Mouse (Mus musculus) thymus, adult 2 months (tissue): ENCODE measurements around the gene Hip1r. TPM values are rescaled to one million over a fixed set of nuclear protein-coding genes. Genes with fewer than 3 reads are reported as not detected.

Experiments used
- DNase-seq: peaks from one replicate; pipeline ENCODE4 v3.0.0; 2021
- H3K27ac ChIP-seq: fragments of 200-500 bp; 2 replicates; pipeline ENCODE4 v1.5.1; 2012; ENCODE audit warnings: low read length, control low read depth; ENCODE audit not compliant: control insufficient read depth, insufficient read depth
- H3K27me3 ChIP-seq: fragments of 200-500 bp; 2 replicates; pipeline ENCODE4 v1.6.1; 2012; ENCODE audit warnings: mild to moderate bottlenecking, low read length, moderate library complexity, mixed read lengths; ENCODE audit not compliant: control insufficient read depth, insufficient read depth
- H3K36me3 ChIP-seq: fragments of 200-500 bp; 2 replicates; pipeline ENCODE4 v1.6.1; 2012; ENCODE audit warnings: mild to moderate bottlenecking, low read length, moderate library complexity; ENCODE audit not compliant: control insufficient read depth, insufficient read depth
- H3K4me1 ChIP-seq: fragments of 200-500 bp; replicated peaks from 2 replicates; pipeline ENCODE4 v1.6.1; 2012; ENCODE audit warnings: low read length; ENCODE audit not compliant: control insufficient read depth, insufficient read depth
- H3K4me3 ChIP-seq: fragments of 200-500 bp; 2 replicates; pipeline ENCODE4 v1.5.1; 2012; ENCODE audit warnings: mild to moderate bottlenecking, low read length, control low read depth, moderate library complexity; ENCODE audit not compliant: control insufficient read depth, insufficient read depth
- CTCF ChIP-seq: fragments of 200-500 bp; IDR thresholded peaks from 2 replicates; pipeline ENCODE4 v1.5.1; 2012; ENCODE audit warnings: mild to moderate bottlenecking, control low read depth, low read length, moderate library complexity, borderline replicate concordance; ENCODE audit not compliant: control insufficient read depth, poor library complexity, insufficient read depth; ENCODE audit errors: extremely low read depth
- POLR2A ChIP-seq: fragments of 200-500 bp; IDR thresholded peaks from 2 replicates; pipeline ENCODE4 v1.6.1; 2012; ENCODE audit warnings: mild to moderate bottlenecking, low read length, control low read depth, moderate library complexity; ENCODE audit not compliant: control insufficient read depth, poor library complexity, insufficient read depth; ENCODE audit errors: extremely low read depth
- WGBS: fragments of 180-500 bp; shearing (Covaris S2); methylation state at CpG from one replicate; pipeline ENCODE4 v1.1.7; 2018; 5-methylcytosine and 5-hydroxymethylcytosine counted together
- polyA plus RNA-seq: library from polyadenylated mRNA; depleted of rRNA; stranded (reverse); fragments of >200 nt; gene quantifications from 2 replicates; pipeline ENCODE4 v1.2.3, GENCODE M21; 2012

Gene Hip1r
- polyA plus RNA-seq, 1 experiment, result 13.8 TPM

GRCm38 (mm10) chr5:123957213-123957612 is 16.2 kb upstream of the Hip1r start:
- no peak overlapping the region for H3K4me3 ChIP-seq
- 95% methylated on average over 8 of the region's 8 CpGs for WGBS

GRCm38 (mm10) chr5:123959018-123959417 is 14.4 kb upstream of the Hip1r start:
- Histone ChIP-seq H3K27ac (no peak overlapping the region), H3K27me3 (no peaks in the 10 kb centered on the region), H3K4me1 (no peaks in the 10 kb centered on the region), H3K36me3 (no peaks in the 10 kb centered on the region), H3K4me3 (no peak overlapping the region)
- no peak for DNase-seq
- TF ChIP-seq CTCF, result no peak
- TF ChIP-seq POLR2A, result no peak
- 95% methylated on average over 3 of the region's 3 CpGs for WGBS

More at GRCm38 (mm10) chr5:123957213-123957612, 16.2 kb upstream of the Hip1r start:
- no peak overlapping the region for H3K27ac ChIP-seq
- TF ChIP-seq POLR2A, result no peak
- TF ChIP-seq CTCF, result no peak
- no peaks in the 10 kb centered on the region for H3K4me1 ChIP-seq
- no peaks in the 10 kb centered on the region for H3K36me3 ChIP-seq
- no peaks in the 10 kb centered on the region for H3K27me3 ChIP-seq
- no peak for DNase-seq

- no peaks in the 10 kb centered on the region for H3K36me3 ChIP-seq
- DNase-seq, result no peak
- TF ChIP-seq CTCF, result no peak
- TF ChIP-seq POLR2A, result no peak
- WGBS, result 94% methylated on average over 8 of the region's 8 CpGs
- no peaks in the 10 kb centered on the region for H3K4me1 ChIP-seq
- no peak overlapping the region for H3K27ac ChIP-seq
- H3K27me3 ChIP-seq, result no peaks in the 10 kb centered on the region
- no peak overlapping the region for H3K4me3 ChIP-seq
Observed at GRCm38 (mm10) chr5:123960129-123960528, 13.3 kb upstream of the Hip1r start.

GRCm38 (mm10) chr5:123961046-123961445 is 12.4 kb upstream of the Hip1r start:
- WGBS, result 93% methylated on average over 12 of the region's 12 CpGs
- Histone ChIP-seq H3K27ac (no peak overlapping the region), H3K4me3 (no peak overlapping the region), H3K36me3 (no peaks in the 10 kb centered on the region), H3K27me3 (no peaks in the 10 kb centered on the region), H3K4me1 (no peaks in the 10 kb centered on the region)
- TF ChIP-seq CTCF (no peak), POLR2A (no peak)
- DNase-seq, result no peak

- DNase-seq, result no peak
- no peaks in the 10 kb centered on the region for H3K36me3 ChIP-seq
- H3K4me1 ChIP-seq, result no peaks in the 10 kb centered on the region
- TF ChIP-seq CTCF (no peak), POLR2A (no peak)
- WGBS, result 98% methylated on average over 4 of the region's 4 CpGs
- no peak overlapping the region for H3K27ac ChIP-seq
- H3K4me3 ChIP-seq, result no peak overlapping the region
- no peaks in the 10 kb centered on the region for H3K27me3 ChIP-seq
Observed at GRCm38 (mm10) chr5:123964208-123964607, 9.2 kb upstream of the Hip1r start.

GRCm38 (mm10) chr5:123966759-123967158 is 6.7 kb upstream of the Hip1r start:
- WGBS, result 99% methylated on average over 2 of the region's 2 CpGs

GRCm38 (mm10) chr5:123968468-123968867 is 5.0 kb upstream of the Hip1r start:
- TF ChIP-seq POLR2A, result no peak
- TF ChIP-seq CTCF, result no peak
- peaks cover 3% of the 10 kb centered on the region; the same call in 1 of the 2 replicates for H3K4me1 ChIP-seq
- no peak overlapping the region for H3K27ac ChIP-seq
- WGBS, result 94% methylated on average over 5 of the region's 5 CpGs
- H3K36me3 ChIP-seq, result no peaks in the 10 kb centered on the region
- H3K4me3 ChIP-seq, result no peak overlapping the region
- DNase-seq, result no peak
- H3K27me3 ChIP-seq, result no peaks in the 10 kb centered on the region

More at GRCm38 (mm10) chr5:123966759-123967158, 6.7 kb upstream of the Hip1r start:
- H3K4me3 ChIP-seq, result no peak overlapping the region
- no peaks in the 10 kb centered on the region for H3K36me3 ChIP-seq
- no peak for DNase-seq
- no peak overlapping the region for H3K27ac ChIP-seq
- TF ChIP-seq POLR2A, result no peak
- no peak for TF ChIP-seq CTCF
- no peaks in the 10 kb centered on the region for H3K4me1 ChIP-seq
- H3K27me3 ChIP-seq, result no peaks in the 10 kb centered on the region
